In genomic region chr17:11353553-11353945, GRCm38 (mm10) we compare ENCODE assay signal across 20 mouse cellular contexts.
DNase-seq lines count a peak whose midpoint lies in the region; ATAC-seq and TF ChIP-seq lines count a peak whose summit lies in the region.
"Had no signal": no experiment of that assay in that cellular context is flagged by ENCODE, and none has a peak within 500 bp of the region (broad histone marks: within the 10 kb centered on the region; RNA-seq: fewer than 3 reads in every experiment).

No protein-coding gene starts in this region.

- in situ Hi-C loops in ES-E14 (cut with MboI; ENCODE audit: low sequenced_read_pairs in 2 of 2, unreplicated experiment in 2 of 2), result no loop called here

- H3K4me2 ChIP-seq in midbrain, embryonic 11.5 days, result no peak overlapping the region
- H3K4me2 ChIP-seq: embryonic facial prominence, embryonic 13.5 days; embryonic facial prominence, embryonic 15.5 days; forebrain, embryonic 12.5 days had no signal

- H3K27ac ChIP-seq in layer of hippocampus, adult 2 months, result peak overlapping the region; percentile 32; the same call in 1 of the 2 replicates
- peak overlapping the region; percentile 45; the same call in 1 of the 2 replicates for H3K27ac ChIP-seq in ES-E14 (ENCODE audit: insufficient read depth, low read depth, low read length, poor library complexity, severe bottlenecking)
- H3K27ac ChIP-seq in midbrain, embryonic 11.5 days (ENCODE audit: low read depth, low read length), result no peak overlapping the region
- H3K27ac ChIP-seq: embryonic facial prominence, embryonic 13.5 days; embryonic facial prominence, embryonic 15.5 days; forebrain, embryonic 10.5 days; forebrain, embryonic 12.5 days had no signal

- DNase-seq in layer of hippocampus, adult 2 months (ENCODE audit: low spot score in 2 of 2), result no peak
- DNase-seq in layer of hippocampus, postnatal 36 days, result no peak
- DNase-seq in ES-CJ7 (ENCODE audit: low read depth, low spot score) (peak; percentile 61), ES-E14 (ENCODE audit: low read depth, low spot score) (peak; percentile 41), ZHBTc4 (ENCODE audit: low read depth, low spot score) (peak; percentile 76)
- DNase-seq in midbrain, embryonic 11.5 days (ENCODE audit: low spot score, missing footprints), result no peak
- DNase-seq in testis, postnatal 10 days (ENCODE audit: low spot score), result no peak
- DNase-seq: adrenal gland, postnatal 10 days; adrenal gland, postnatal 25 days; cerebellum, adult 11 months; cerebellum, adult 18-20 months; cerebellum, adult 9-11 months; cerebellum, postnatal 14 days; embryo, embryonic 11 days had no signal

- H3K9me3 ChIP-seq in ES-E14 (ENCODE audit: control insufficient read depth, insufficient read depth, low read depth, low read length), result no peaks in the 10 kb centered on the region
- no peaks in the 10 kb centered on the region for H3K9me3 ChIP-seq in midbrain, embryonic 11.5 days (ENCODE audit: control insufficient read depth, low read length)
- H3K9me3 ChIP-seq: embryonic facial prominence, embryonic 13.5 days; embryonic facial prominence, embryonic 15.5 days; forebrain, embryonic 10.5 days; forebrain, embryonic 12.5 days had no signal

- WGBS in midbrain, embryonic 11.5 days, result 94% methylated on average over 4 of the region's 4 CpGs

- H3K9ac ChIP-seq in ES-E14 (ENCODE audit: insufficient read depth, low read depth, low read length, poor library complexity, severe bottlenecking), result no peak overlapping the region
- H3K9ac ChIP-seq in midbrain, embryonic 11.5 days (ENCODE audit: low read length), result no peak overlapping the region
- H3K9ac ChIP-seq: embryonic facial prominence, embryonic 13.5 days; embryonic facial prominence, embryonic 15.5 days; forebrain, embryonic 12.5 days had no signal

- TF ChIP-seq CTCF in layer of hippocampus, adult 2 months (conservative IDR thresholded peaks at IDR 0.05), result no peak

- no peak overlapping the region for H3K4me3 ChIP-seq in layer of hippocampus, adult 2 months
- no peak overlapping the region for H3K4me3 ChIP-seq in ES-E14 (ENCODE audit: insufficient read depth in 1 of 2, low read depth in 1 of 2, low read length in 2 of 2, poor library complexity in 1 of 2, severe bottlenecking in 1 of 2)
- H3K4me3 ChIP-seq in midbrain, embryonic 11.5 days (ENCODE audit: low read depth, low read length), result no peak overlapping the region
- H3K4me3 ChIP-seq: embryonic facial prominence, embryonic 13.5 days; embryonic facial prominence, embryonic 15.5 days; erythroblast, embryonic 14.5 days; forebrain, embryonic 10.5 days; forebrain, embryonic 12.5 days had no signal

- no peak for ATAC-seq in midbrain, embryonic 11.5 days (ENCODE audit: low FRiP score)
- ATAC-seq: forebrain, embryonic 16.5 days had no signal

- no peaks in the 10 kb centered on the region for H3K27me3 ChIP-seq in midbrain, embryonic 11.5 days (ENCODE audit: control insufficient read depth, insufficient read depth, low read length)
- H3K27me3 ChIP-seq: embryonic facial prominence, embryonic 13.5 days; embryonic facial prominence, embryonic 15.5 days; forebrain, embryonic 12.5 days had no signal

- no peaks in the 10 kb centered on the region for H3K36me3 ChIP-seq in ES-E14 (ENCODE audit: control insufficient read depth, insufficient read depth, low read length, poor library complexity, severe bottlenecking)
- H3K36me3 ChIP-seq in midbrain, embryonic 11.5 days (ENCODE audit: control insufficient read depth, insufficient read depth, low read length), result no peaks in the 10 kb centered on the region
- H3K36me3 ChIP-seq: embryonic facial prominence, embryonic 13.5 days; embryonic facial prominence, embryonic 15.5 days; forebrain, embryonic 10.5 days; forebrain, embryonic 12.5 days had no signal

- H3K4me1 ChIP-seq in ES-E14 (ENCODE audit: control insufficient read depth in 2 of 2, insufficient read depth in 2 of 2, low read length in 2 of 2, poor library complexity in 1 of 2), result peaks cover 0 to 12% of the 10 kb centered on the region in 2 experiments; a peak in 2 of 4 replicates
- H3K4me1 ChIP-seq in midbrain, embryonic 11.5 days (ENCODE audit: control insufficient read depth, insufficient read depth, low read length), result no peaks in the 10 kb centered on the region
- H3K4me1 ChIP-seq: embryonic facial prominence, embryonic 13.5 days; embryonic facial prominence, embryonic 15.5 days; forebrain, embryonic 10.5 days; forebrain, embryonic 12.5 days had no signal

TF ChIP-seq in ES-E14, 5 proteins besides CTCF, POLR2A, EP300 and RAD21:
- TF ChIP-seq MAFK (IDR thresholded peaks at IDR 0.05; ENCODE audit: insufficient read depth, low read depth, low read length), result peak; percentile 86
- no peak for TF ChIP-seq CHD2 (IDR thresholded peaks at IDR 0.05; ENCODE audit: low read depth, low read length)
- no peak for TF ChIP-seq HCFC1 (IDR thresholded peaks at IDR 0.05; ENCODE audit: borderline replicate concordance, insufficient read depth, low read length)

Comparison
In these comparisons a context has a peak if more than half of its experiments do, and no peak if none do; other contexts are left out.
1. DNase-seq: peak in ES-CJ7 (single experiment), ES-E14 (single experiment) and ZHBTc4 (single experiment); none in layer of hippocampus, adult 2 months (0 of 2), layer of hippocampus, postnatal 36 days (0 of 2), midbrain, embryonic 11.5 days (single experiment) and testis, postnatal 10 days (single experiment).